Mouse (Mus musculus): ENCODE results near the gene Snx29. TPM values are rescaled to one million over a fixed set of nuclear protein-coding genes. Genes with fewer than 3 reads are reported as not detected.

The Snx29 gene
- polyA plus RNA-seq, 2 experiments, result 1.9 TPM

DNA sequence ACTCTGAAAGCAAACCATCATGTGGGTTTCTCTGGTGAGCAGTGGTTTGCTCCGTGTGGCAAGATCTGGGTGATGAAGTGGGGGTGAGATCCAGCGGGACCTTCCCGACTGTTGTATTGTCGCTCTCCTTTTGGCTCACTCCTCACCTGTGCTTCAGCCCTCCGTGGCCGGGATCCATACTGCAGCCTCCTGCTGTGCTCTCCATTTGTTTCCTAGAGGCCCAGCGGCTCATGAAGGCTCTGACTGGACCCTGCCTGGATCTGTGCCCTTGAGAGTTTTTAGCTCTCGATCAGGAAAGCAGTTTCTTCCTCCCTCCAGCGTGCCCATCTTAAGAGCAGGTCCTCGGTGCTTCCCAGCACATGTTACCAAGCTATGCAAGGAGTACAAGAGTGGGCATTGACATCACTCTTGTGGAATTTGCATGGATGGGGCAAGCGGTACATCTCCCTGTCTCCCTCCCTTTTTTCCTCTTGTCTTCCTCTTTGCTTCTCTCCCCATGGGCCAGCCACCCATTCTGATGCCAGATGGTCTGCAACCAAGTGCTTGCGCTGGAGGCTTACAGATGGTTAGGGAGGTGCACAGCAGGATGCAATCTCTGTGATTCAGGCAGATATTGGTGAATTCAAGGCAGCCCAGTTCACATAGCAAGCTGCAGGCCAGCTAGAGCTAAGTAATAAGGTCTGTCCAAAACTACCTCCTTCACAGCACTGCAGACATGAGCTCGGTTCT is 207.9 kb downstream of the Snx29 start:
- H3K9ac ChIP-seq (replicated peaks), result no peak overlapping the region
- H3K27me3 ChIP-seq (ENCODE audit: control insufficient read depth, insufficient read depth, low read length), result no peaks in the 10 kb centered on the region
- H3K9me3 ChIP-seq (ENCODE audit: control insufficient read depth, low read length), result no peaks in the 10 kb centered on the region
- no peaks in the 10 kb centered on the region for H3K36me3 ChIP-seq (replicated peaks; ENCODE audit: control insufficient read depth, insufficient read depth, low read depth)
- no peak for ATAC-seq (ENCODE audit: insufficient read depth)
- no peak overlapping the region for H3K27ac ChIP-seq
- no peak overlapping the region for H3K4me3 ChIP-seq (ENCODE audit: insufficient read depth in 1 of 2, low read depth in 2 of 2, low read length in 2 of 2)
- WGBS (ENCODE audit: insufficient replicate concordance), result 64% methylated on average over 13 of the region's 13 CpGs
- DNase-seq (ENCODE audit: low read depth in 3 of 3, low spot score in 3 of 3), result no peak
- H3K4me2 ChIP-seq (ENCODE audit: low read depth), result no peak overlapping the region
- TF ChIP-seq CTCF (IDR thresholded peaks at IDR 0.05; ENCODE audit: low read depth) (no peak), EP300 (IDR thresholded peaks at IDR 0.05; ENCODE audit: low read depth) (no peak)
- peaks cover 0 to 8% of the 10 kb centered on the region in 2 experiments; a peak in 2 of 4 replicates for H3K4me1 ChIP-seq (replicated peaks; ENCODE audit: control insufficient read depth in 2 of 2, insufficient read depth in 2 of 2, low read length in 1 of 2)

GRCm38 (mm10) chr16:11531441-11531840 is 208.7 kb downstream of the Snx29 start:
- no peak overlapping the region for H3K4me3 ChIP-seq (ENCODE audit: insufficient read depth in 1 of 2, low read depth in 2 of 2, low read length in 2 of 2)
- H3K36me3 ChIP-seq (replicated peaks; ENCODE audit: control insufficient read depth, insufficient read depth, low read depth), result no peaks in the 10 kb centered on the region
- no peak overlapping the region for H3K27ac ChIP-seq
- ATAC-seq (ENCODE audit: insufficient read depth) (no peak), DNase-seq (ENCODE audit: low read depth in 3 of 3, low spot score in 3 of 3) (no peak)
- H3K4me2 ChIP-seq (ENCODE audit: low read depth), result no peak overlapping the region
- H3K9ac ChIP-seq (replicated peaks), result no peak overlapping the region
- H3K27me3 ChIP-seq (ENCODE audit: control insufficient read depth, insufficient read depth, low read length), result no peaks in the 10 kb centered on the region
- TF ChIP-seq EP300 (IDR thresholded peaks at IDR 0.05; ENCODE audit: low read depth) (no peak), CTCF (IDR thresholded peaks at IDR 0.05; ENCODE audit: low read depth) (no peak)
- 69% methylated on average over 7 of the region's 7 CpGs for WGBS (ENCODE audit: insufficient replicate concordance)
- H3K9me3 ChIP-seq (ENCODE audit: control insufficient read depth, low read length), result no peaks in the 10 kb centered on the region
- peaks cover 0 to 4% of the 10 kb centered on the region in 2 experiments; a peak in 1 of 4 replicates for H3K4me1 ChIP-seq (replicated peaks; ENCODE audit: control insufficient read depth in 2 of 2, insufficient read depth in 2 of 2, low read length in 1 of 2)

GRCm38 (mm10) chr16:11532592-11532991 is 209.9 kb downstream of the Snx29 start:
- DNase-seq (ENCODE audit: low read depth in 3 of 3, low spot score in 3 of 3) (no peak), ATAC-seq (ENCODE audit: insufficient read depth) (no peak)
- WGBS (ENCODE audit: insufficient replicate concordance), result 62% methylated on average over 8 of the region's 8 CpGs
- Histone ChIP-seq H3K36me3 (replicated peaks; ENCODE audit: control insufficient read depth, insufficient read depth, low read depth) (no peaks in the 10 kb centered on the region), H3K4me3 (ENCODE audit: insufficient read depth in 1 of 2, low read depth in 2 of 2, low read length in 2 of 2) (no peak overlapping the region), H3K27ac (no peak overlapping the region), H3K9ac (replicated peaks) (no peak overlapping the region), H3K4me1 (replicated peaks; ENCODE audit: control insufficient read depth in 2 of 2, insufficient read depth in 2 of 2, low read length in 1 of 2) (no peaks in the 10 kb centered on the region), H3K27me3 (ENCODE audit: control insufficient read depth, insufficient read depth, low read length) (no peaks in the 10 kb centered on the region), H3K9me3 (ENCODE audit: control insufficient read depth, low read length) (no peaks in the 10 kb centered on the region), H3K4me2 (ENCODE audit: low read depth) (no peak overlapping the region)
- TF ChIP-seq CTCF (IDR thresholded peaks at IDR 0.05; ENCODE audit: low read depth), result no peak

DNA sequence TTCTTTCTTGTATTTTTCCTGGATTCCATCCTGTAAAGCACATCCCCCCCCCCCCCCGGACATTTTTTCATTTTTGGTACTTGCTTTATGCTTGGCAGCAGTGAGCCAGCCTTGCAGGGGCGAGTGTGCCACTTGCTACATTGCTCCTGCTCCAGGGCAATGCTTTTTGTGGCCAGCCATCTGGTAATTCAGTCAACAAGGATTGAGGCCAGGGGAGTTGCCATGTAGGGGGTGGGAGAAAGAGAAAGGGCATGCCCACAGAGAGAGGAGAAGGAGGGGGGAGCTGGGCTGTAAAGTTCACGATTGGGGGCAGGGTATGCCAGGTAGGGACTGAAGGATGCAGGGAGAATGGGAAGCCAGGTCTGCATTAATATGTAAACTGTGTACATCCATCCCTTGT is 210.7 kb downstream of the Snx29 start:
- WGBS (ENCODE audit: insufficient replicate concordance), result 47% methylated on average over 3 of the region's 3 CpGs

GRCm38 (mm10) chr16:11537663-11538062 is 215.0 kb downstream of the Snx29 start:
- Histone ChIP-seq H3K9me3 (ENCODE audit: control insufficient read depth, low read length) (no peaks in the 10 kb centered on the region), H3K27ac (no peak overlapping the region), H3K27me3 (ENCODE audit: control insufficient read depth, insufficient read depth, low read length) (no peaks in the 10 kb centered on the region), H3K36me3 (replicated peaks; ENCODE audit: control insufficient read depth, insufficient read depth, low read depth) (no peaks in the 10 kb centered on the region), H3K4me2 (ENCODE audit: low read depth) (no peak overlapping the region), H3K4me3 (ENCODE audit: insufficient read depth in 1 of 2, low read depth in 2 of 2, low read length in 2 of 2) (no peak overlapping the region), H3K4me1 (replicated peaks; ENCODE audit: control insufficient read depth in 2 of 2, insufficient read depth in 2 of 2, low read length in 1 of 2) (no peaks in the 10 kb centered on the region; a peak in 1 of 4 replicates), H3K9ac (replicated peaks) (no peak overlapping the region)
- ATAC-seq (ENCODE audit: insufficient read depth) (no peak), DNase-seq (ENCODE audit: low read depth in 3 of 3, low spot score in 3 of 3) (no peak)
- no peak for TF ChIP-seq EP300 (IDR thresholded peaks at IDR 0.05; ENCODE audit: low read depth)
- no peak for TF ChIP-seq CTCF (IDR thresholded peaks at IDR 0.05; ENCODE audit: low read depth)
- 64% methylated on average over 5 of the region's 5 CpGs for WGBS (ENCODE audit: insufficient replicate concordance)

More for the DNA sequence above, 210.7 kb downstream of the Snx29 start:
- Histone ChIP-seq H3K27me3 (ENCODE audit: control insufficient read depth, insufficient read depth, low read length) (no peaks in the 10 kb centered on the region), H3K9ac (replicated peaks) (no peak overlapping the region), H3K4me1 (replicated peaks; ENCODE audit: control insufficient read depth in 2 of 2, insufficient read depth in 2 of 2, low read length in 1 of 2) (no peaks in the 10 kb centered on the region), H3K4me3 (ENCODE audit: insufficient read depth in 1 of 2, low read depth in 2 of 2, low read length in 2 of 2) (no peak overlapping the region), H3K36me3 (replicated peaks; ENCODE audit: control insufficient read depth, insufficient read depth, low read depth) (no peaks in the 10 kb centered on the region), H3K27ac (no peak overlapping the region), H3K4me2 (ENCODE audit: low read depth) (no peak overlapping the region), H3K9me3 (ENCODE audit: control insufficient read depth, low read length) (no peaks in the 10 kb centered on the region)
- DNase-seq (ENCODE audit: low read depth in 3 of 3, low spot score in 3 of 3), result no peak
- no peak for TF ChIP-seq CTCF (IDR thresholded peaks at IDR 0.05; ENCODE audit: low read depth)
- TF ChIP-seq EP300 (IDR thresholded peaks at IDR 0.05; ENCODE audit: low read depth), result no peak
- ATAC-seq (ENCODE audit: insufficient read depth), result no peak

All from liver, embryonic 14.5 days (tissue).